Mouse (Mus musculus) ES-CJ7 (cell line): ENCODE results near the gene Gmds.
A peak's percentile ranks its signal among the peaks of the same experiment; 100 is the strongest.

Experiments used
- DNase-seq: peaks from one replicate; pipeline ENCODE4 v3.0.0; 2011; ENCODE audit warnings: low read depth, low spot score

Gene Gmds

DNA sequence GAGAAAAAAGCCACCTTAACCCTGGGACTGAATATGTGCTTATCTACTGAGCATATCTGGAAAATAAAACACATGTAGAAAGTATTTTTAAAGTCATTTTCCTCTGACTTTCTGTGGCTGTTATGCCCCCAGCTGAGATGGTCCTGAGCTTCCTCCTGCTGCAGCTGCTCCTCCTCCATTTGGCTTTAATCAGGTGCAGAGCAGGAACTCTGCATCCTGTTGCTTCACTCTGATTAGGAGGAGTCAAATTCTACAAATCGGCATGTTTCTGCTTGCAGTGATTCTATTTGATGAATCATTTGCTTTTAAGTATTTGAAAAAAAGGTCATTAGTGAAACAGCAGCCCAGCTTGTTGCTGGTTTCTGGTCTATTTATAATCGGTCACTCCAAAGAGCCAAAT is 177.0 kb downstream of the Gmds start:
- DNase-seq, result no peak

DNA sequence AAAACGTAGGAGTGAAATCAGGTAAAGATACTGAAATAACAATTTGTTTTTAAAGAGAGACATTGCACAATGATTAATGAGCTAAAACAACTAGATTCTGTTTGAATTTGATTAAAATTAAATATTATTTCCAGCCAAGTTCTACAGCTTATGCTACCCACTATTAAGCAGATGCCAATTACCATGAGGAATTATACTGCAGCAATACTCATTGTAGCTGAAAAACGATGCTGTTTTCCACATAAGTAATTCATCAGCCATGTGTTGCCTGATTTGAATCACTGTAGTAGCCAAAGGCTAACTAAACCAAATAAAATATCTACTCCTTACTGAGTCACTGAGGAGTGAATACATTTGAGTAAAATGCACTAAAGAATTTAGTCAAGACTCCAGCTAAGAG is 180.3 kb downstream of the Gmds start:
- DNase-seq, result no peak

DNA sequence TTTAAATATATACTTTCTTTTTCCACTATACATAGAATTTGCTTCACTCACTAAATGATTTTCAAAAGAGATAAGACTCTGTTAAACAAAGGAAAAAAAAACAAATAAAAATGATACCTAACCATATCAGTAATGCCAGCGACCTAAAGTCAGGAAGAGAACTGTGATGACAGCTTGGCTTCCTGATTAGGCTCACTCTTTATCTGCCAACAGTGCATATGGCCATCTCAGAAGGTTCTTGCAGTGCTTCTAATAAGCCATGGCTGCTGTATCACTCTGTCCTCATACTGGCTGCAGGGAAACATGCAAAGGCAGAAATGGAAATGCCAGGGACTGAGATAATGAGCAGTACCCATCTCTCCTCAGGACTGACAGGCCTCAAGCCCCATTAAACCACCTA is 192.6 kb downstream of the Gmds start:
- no peak for DNase-seq

- DNase-seq, result no peak
Observed at GRCm38 (mm10) chr13:32145179-32145578, 193.4 kb downstream of the Gmds start.

GRCm38 (mm10) chr13:32143651-32144050 is 194.9 kb downstream of the Gmds start:
- no peak for DNase-seq

GRCm38 (mm10) chr13:32134663-32135273 is 203.8 kb downstream of the Gmds start:
- DNase-seq, result no peak

DNA sequence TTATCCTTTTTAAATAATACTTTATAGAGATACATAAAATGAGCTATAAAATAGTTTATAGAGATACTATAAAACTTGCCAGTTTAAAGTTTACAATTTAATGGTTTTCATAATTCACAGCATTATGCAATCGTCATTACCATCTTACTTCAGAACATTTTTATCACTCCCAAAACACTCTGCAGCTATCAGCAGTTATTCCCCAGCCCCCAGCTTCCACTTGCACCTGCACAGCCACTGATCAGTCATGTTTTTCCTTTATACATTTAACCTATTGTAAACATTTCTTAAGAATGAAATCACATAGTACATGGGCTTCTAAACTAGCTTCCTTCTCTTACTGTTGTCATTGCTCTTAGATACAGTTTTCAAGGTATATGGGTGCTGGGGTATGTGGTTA is 208.6 kb downstream of the Gmds start:
- DNase-seq, result no peak

GRCm38 (mm10) chr13:32118386-32118785 is 220.2 kb downstream of the Gmds start:
- no peak for DNase-seq

GRCm38 (mm10) chr13:32115468-32115867 is 223.1 kb downstream of the Gmds start:
- no peak for DNase-seq

DNA sequence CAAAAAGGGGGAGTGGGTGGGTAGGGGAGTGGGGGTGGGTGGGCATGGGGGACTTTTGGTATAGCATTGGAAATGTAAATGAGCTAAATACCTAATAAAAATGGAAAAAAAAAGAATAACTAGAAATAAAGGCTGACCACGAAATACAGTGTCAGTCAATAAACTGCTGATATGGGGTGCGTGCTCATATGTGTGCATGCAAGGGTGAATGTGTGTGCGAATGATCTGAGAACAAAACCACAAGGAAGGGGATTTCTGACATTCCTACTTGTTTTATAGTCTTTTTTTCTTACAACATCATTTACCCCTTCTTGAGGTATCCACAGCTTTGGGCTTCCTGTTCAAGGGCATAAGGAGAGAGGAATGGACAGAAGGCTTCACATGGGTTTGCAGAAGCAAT is 224.7 kb downstream of the Gmds start:
- DNase-seq, result no peak

- no peak for DNase-seq
Observed at GRCm38 (mm10) chr13:32088303-32088977, 250.1 kb downstream of the Gmds start.

DNA sequence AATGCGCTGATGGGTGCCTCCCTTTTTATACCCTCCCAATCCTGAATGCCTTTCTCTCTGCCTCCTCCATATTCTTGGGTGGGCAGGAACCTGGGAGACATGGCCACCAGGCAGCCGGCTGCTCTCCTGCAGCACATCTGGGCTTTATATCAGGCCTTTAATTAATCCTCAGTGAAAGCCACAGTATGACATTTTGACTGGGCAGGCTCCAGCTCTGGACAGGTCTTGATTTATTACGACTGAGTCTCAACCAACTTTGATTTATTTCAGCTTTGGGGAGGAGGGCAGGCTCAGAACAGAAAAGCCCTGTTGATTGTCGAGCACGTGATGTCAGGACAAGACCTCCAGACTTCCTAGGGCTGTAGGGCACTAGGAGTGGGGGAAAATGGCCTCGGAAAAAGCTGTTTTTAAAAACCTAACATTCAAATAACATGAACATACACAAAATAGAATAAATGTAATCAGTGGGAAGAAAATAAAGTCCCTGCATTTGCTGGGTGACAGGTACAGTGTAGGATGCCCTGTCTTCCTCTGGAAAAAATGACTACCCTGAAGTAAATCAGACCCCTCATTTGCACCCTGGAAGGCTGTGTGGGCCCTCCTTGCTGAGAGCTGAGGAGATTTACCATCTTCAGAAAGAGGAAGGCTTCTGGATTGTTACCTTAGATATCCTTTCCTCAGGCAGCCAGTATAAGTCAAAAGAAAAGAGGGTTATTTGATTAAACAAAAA is 257.9 kb downstream of the Gmds start:
- DNase-seq, result no peak

GRCm38 (mm10) chr13:32073630-32074029 is 264.9 kb downstream of the Gmds start:
- DNase-seq, result no peak

- DNase-seq, result no peak
Observed at GRCm38 (mm10) chr13:32055321-32055720, 283.2 kb downstream of the Gmds start.

GRCm38 (mm10) chr13:32053587-32053986 is 285.0 kb downstream of the Gmds start:
- peak; percentile 19 for DNase-seq

DNA sequence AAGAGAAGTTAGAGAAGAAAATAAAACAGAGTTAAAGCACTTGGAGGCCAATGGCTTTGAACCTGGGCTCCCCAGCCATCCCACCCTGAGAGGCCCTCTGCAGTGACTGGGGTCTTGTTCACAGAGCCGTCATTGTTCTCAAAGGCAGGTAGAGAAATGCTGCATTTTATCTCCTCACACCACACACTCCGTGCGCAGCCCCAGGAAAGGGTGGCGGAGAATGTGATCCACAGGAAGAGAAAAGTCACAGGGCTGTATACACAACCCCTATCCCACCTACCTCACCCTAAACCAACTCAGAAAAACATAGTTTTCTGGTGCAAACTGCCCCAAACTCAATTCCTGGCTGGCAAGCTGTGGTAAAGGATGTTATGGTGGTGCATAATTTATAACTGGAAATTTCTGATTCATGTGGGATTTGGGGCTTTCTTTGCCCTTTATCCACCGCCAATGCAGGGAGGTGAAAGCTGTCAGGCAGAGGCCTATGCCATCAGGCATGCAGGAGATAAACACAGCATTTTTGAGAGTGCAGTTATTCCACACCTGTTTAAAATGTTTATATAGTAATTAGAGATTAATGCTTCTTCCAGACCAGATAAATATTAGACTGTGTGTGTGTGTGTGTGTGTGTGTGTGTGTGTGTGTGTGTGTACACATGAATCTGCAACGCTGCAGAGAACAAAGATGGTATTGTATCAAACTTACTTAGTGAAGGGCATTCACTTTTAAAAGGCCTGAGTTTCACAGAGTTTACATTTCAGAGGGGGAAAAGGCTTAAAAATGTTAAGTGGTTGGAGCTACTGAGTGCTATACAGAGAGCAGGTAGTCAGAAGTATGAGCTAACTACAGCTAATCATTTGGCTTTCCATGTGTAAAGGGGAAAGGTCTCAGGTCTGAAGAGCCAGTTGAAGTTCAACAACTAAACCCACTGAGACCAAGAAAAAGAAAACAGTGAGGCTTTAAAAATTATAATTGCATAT is 290.3 kb downstream of the Gmds start:
- no peak for DNase-seq

- DNase-seq, result no peak
Observed at GRCm38 (mm10) chr13:32046961-32047360, 291.6 kb downstream of the Gmds start.

DNA sequence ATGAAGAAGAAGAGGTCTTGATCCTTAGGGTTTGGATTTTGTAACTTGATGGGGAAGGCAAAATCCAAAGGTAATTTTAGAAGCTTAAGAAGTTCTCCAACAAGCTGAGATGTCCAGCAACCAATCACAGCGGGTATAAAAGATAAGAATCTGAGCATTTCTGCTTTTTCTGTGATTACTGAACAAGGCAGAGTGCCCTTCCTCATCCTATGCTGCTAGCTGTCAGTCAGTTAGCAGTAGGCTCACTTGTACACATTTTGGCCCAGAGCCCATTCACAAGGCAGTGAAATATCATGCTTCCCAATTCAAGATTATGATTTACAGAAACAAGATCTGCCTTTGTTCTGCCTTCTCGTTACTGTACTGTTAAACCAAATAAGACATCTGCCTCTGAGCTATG is 295.8 kb downstream of the Gmds start:
- DNase-seq, result no peak

GRCm38 (mm10) chr13:32040822-32041221 is 297.7 kb downstream of the Gmds start:
- DNase-seq, result no peak

DNA sequence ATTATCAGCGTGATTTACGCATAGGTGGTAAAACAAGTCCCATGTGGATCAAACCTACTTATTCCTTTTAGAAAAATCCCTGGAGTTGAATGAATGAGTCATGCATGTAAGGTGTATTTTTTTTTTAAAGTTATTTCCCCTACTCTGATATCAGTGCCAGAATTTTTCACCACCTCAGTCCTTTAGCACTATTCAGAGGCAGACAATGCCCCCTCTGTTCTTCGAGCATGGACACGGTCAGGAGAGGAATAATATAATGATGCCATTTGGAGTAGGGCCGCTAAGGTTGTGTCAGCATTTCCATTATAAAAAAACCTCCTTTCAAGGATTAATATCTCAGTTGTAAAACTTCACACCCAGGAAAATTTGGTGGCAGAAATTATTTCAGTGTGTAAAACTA is 301.6 kb downstream of the Gmds start:
- DNase-seq, result no peak

DNA sequence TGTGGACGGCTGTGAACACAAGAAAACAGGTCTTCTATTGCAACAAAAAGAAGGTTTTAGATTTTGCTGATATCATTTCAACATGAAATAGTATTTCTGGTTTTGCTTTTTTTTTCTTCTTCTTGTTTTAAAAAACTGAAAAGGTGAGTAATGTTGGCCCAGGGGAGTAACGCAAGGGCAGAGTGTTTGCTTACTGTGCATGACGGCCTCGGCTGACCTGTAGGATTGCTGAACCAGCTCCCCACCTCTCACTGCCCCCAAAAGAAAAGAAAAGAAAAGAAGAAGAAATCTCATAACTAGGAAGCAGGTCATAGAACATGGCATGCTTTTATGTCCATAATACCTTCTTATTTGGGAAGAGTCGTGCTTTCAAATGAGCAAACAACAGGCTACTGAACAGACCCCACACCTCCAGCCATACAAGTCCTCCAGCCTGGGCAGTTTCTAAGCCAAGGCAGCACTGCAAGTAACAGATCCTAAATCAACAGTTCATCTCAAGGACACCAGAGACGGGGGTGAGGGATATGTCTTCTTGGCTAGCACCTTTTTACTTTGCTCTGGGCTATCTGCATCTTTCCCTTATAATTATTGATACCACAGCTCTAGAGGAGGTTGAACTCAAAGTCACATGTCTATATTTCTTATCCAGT is 303.6 kb downstream of the Gmds start:
- no peak for DNase-seq
